Mouse (Mus musculus): ENCODE results near the gene Tnfrsf19.

Gene Tnfrsf19

GRCm38 (mm10) chr14:60957611-60958157 is 88.6 kb downstream of the Tnfrsf19 start:
- DNase-seq, result no peak

- no peak for DNase-seq
Measured at GRCm38 (mm10) chr14:60937481-60938039, 108.7 kb downstream of the Tnfrsf19 start.

- no peak for DNase-seq
Measured at GRCm38 (mm10) chr14:60935705-60936104, 110.6 kb downstream of the Tnfrsf19 start.

DNA sequence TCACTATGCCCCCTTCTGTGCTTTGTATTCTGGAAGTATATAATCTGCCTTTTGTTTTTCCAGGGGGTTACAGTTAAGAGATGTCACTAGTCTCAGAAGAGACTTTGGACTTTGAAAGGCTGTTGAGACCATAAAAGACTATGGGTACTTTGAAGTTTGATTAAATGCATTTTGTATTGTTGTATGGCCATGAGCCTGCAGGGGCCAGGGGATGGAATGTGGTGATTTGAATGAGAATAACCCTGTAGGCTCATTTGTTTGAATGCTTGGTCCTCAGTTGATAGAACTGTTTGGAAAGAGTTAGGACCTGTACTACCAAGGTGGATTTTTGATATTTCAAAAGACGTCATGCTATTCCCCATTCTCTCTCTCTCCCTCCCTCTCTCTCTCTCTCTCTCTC is 120.3 kb downstream of the Tnfrsf19 start:
- no peak for DNase-seq

- DNase-seq, result no peak
Measured at GRCm38 (mm10) chr14:60916661-60917060, 129.6 kb downstream of the Tnfrsf19 start.

Measured in kidney, postnatal 25 days (tissue).